Mouse (Mus musculus) layer of hippocampus, adult 8-10 months (tissue): ENCODE data around the gene Rnase2b. TPM values are rescaled to one million over a fixed set of nuclear protein-coding genes. Genes with fewer than 3 reads are reported as not detected.
A peak's percentile ranks its signal among the peaks of the same experiment; 100 is the strongest.

ENCODE experiments used
- DNase-seq, 2 experiments: peaks; one replicate each; pipeline ENCODE4 v3.0.0; 2022; ENCODE audit warnings: low spot score in 2 of 2
- total RNA-seq, 4 experiments: library from RNA; stranded (reverse); gene quantifications; 2 replicates each; pipeline ENCODE4 v1.2.4; 2022

Rnase2b gene
- under 1 TPM in 1 of 4 experiments, not detected in 3; 0.74 TPM for total RNA-seq

GRCm38 (mm10) chr14:51161976-51162375, at the start of gene Rnase2b:
TSS of gene Rnase2b (plus strand) at chr14:51162260.
- DNase-seq: peak; percentile 52 to 69

GRCm38 (mm10) chr14:51113476-51113875, 48.6 kb upstream of the Rnase2b start:
- no peak for DNase-seq

GRCm38 (mm10) chr14:51113916-51114560, 48.0 kb upstream of the Rnase2b start, which contains the start of gene Eddm3b:
TSS of gene Eddm3b (plus strand) at chr14:51114426.
- DNase-seq: no peak

- no peak for DNase-seq
Measured at GRCm38 (mm10) chr14:51125684-51126083, 36.4 kb upstream of the Rnase2b start.

- DNase-seq: no peak
Measured at GRCm38 (mm10) chr14:51127648-51128258, 34.3 kb upstream of the Rnase2b start.

GRCm38 (mm10) chr14:51128775-51129623, 33.1 kb upstream of the Rnase2b start:
- DNase-seq: no peak

- DNase-seq: no peak
Measured at GRCm38 (mm10) chr14:51129624-51129975, 32.5 kb upstream of the Rnase2b start.

- no peak for DNase-seq
Measured at GRCm38 (mm10) chr14:51130315-51130940, 31.6 kb upstream of the Rnase2b start.

GRCm38 (mm10) chr14:51131086-51131815, 30.8 kb upstream of the Rnase2b start:
- DNase-seq: no peak

GRCm38 (mm10) chr14:51132372-51132771, 29.7 kb upstream of the Rnase2b start:
- no peak for DNase-seq

- no peak for DNase-seq
Measured at GRCm38 (mm10) chr14:51140342-51140741, 21.7 kb upstream of the Rnase2b start.

- DNase-seq: no peak
Measured at GRCm38 (mm10) chr14:51142119-51142518, 19.9 kb upstream of the Rnase2b start.

- DNase-seq: no peak
Measured at GRCm38 (mm10) chr14:51142568-51142967, 19.5 kb upstream of the Rnase2b start.

GRCm38 (mm10) chr14:51143287-51143686, 18.8 kb upstream of the Rnase2b start:
- DNase-seq: peak; percentile 51 to 60

- no peak for DNase-seq
Measured at GRCm38 (mm10) chr14:51143937-51144336, 18.1 kb upstream of the Rnase2b start.

GRCm38 (mm10) chr14:51144451-51144850, 17.6 kb upstream of the Rnase2b start:
- no peak for DNase-seq

- DNase-seq: peak in 1 of 2 experiments; percentile 17
Measured at GRCm38 (mm10) chr14:51145521-51145920, 16.5 kb upstream of the Rnase2b start.

GRCm38 (mm10) chr14:51146685-51147084, 15.4 kb upstream of the Rnase2b start, which contains the start of gene Rnase1:
TSS of gene Rnase1 (minus strand) at chr14:51146785.
- no peak for DNase-seq

- no peak for DNase-seq
Measured at GRCm38 (mm10) chr14:51148006-51148405, 14.1 kb upstream of the Rnase2b start.

GRCm38 (mm10) chr14:51149164-51149563, 12.9 kb upstream of the Rnase2b start:
- DNase-seq: no peak
